Mouse (Mus musculus): ENCODE results near the gene Suco. TPM values are rescaled to one million over a fixed set of nuclear protein-coding genes. Genes with fewer than 3 reads are reported as not detected.

Gene Suco
- polyA plus RNA-seq, 1 experiment from 2014 or later: 27.9 TPM

- Histone ChIP-seq H3K4me2 (no peak overlapping the region), H3K4me3 (ENCODE audit: low read depth, low read length) (no peak overlapping the region), H3K9me3 (ENCODE audit: low read depth, low read length) (no peaks in the 10 kb centered on the region), H3K27me3 (ENCODE audit: insufficient read depth, low read length) (no peaks in the 10 kb centered on the region), H3K4me1 (ENCODE audit: insufficient read depth) (no peaks in the 10 kb centered on the region), H3K9ac (no peak overlapping the region), H3K27ac (ENCODE audit: low read depth) (no peak overlapping the region), H3K36me3 (ENCODE audit: insufficient read depth) (no peaks in the 10 kb centered on the region)
- ATAC-seq (ENCODE audit: insufficient read depth): no peak
- WGBS: 78% methylated on average over 4 of the region's 4 CpGs
- TF ChIP-seq CTCF (IDR thresholded peaks at IDR 0.05; ENCODE audit: low read depth): no peak
- DNase-seq: no peak
Measured at GRCm38 (mm10) chr1:161907111-161907510, 30.6 kb upstream of the Suco start.

- TF ChIP-seq CTCF (IDR thresholded peaks at IDR 0.05; ENCODE audit: low read depth): no peak
- WGBS: 65% methylated on average over 9 of the region's 9 CpGs
- Histone ChIP-seq H3K36me3 (ENCODE audit: insufficient read depth) (no peaks in the 10 kb centered on the region), H3K4me1 (ENCODE audit: insufficient read depth) (no peaks in the 10 kb centered on the region), H3K27ac (ENCODE audit: low read depth) (no peak overlapping the region), H3K4me3 (ENCODE audit: low read depth, low read length) (no peak overlapping the region), H3K9me3 (ENCODE audit: low read depth, low read length) (no peaks in the 10 kb centered on the region), H3K4me2 (no peak overlapping the region), H3K9ac (no peak overlapping the region), H3K27me3 (ENCODE audit: insufficient read depth, low read length) (no peaks in the 10 kb centered on the region)
- ATAC-seq (ENCODE audit: insufficient read depth) (no peak), DNase-seq (no peak)
Measured at GRCm38 (mm10) chr1:161902692-161903452, 26.4 kb upstream of the Suco start.

- Histone ChIP-seq H3K9ac (no peak overlapping the region), H3K27me3 (ENCODE audit: insufficient read depth, low read length) (no peaks in the 10 kb centered on the region), H3K36me3 (ENCODE audit: insufficient read depth) (no peaks in the 10 kb centered on the region), H3K4me2 (no peak overlapping the region), H3K27ac (ENCODE audit: low read depth) (no peak overlapping the region), H3K9me3 (ENCODE audit: low read depth, low read length) (no peaks in the 10 kb centered on the region), H3K4me1 (ENCODE audit: insufficient read depth) (0 out of 2 replicates have a peak, but pooled peaks cover 3% of the 10 kb centered on the region), H3K4me3 (ENCODE audit: low read depth, low read length) (no peak overlapping the region)
- ATAC-seq (ENCODE audit: insufficient read depth) (no peak), DNase-seq (no peak)
- no peak for TF ChIP-seq CTCF (IDR thresholded peaks at IDR 0.05; ENCODE audit: low read depth)
- 53% methylated on average over 2 of the region's 2 CpGs for WGBS
Measured at GRCm38 (mm10) chr1:161900129-161900528, 23.6 kb upstream of the Suco start.

GRCm38 (mm10) chr1:161897235-161897634 is 20.8 kb upstream of the Suco start:
- Histone ChIP-seq H3K27ac (ENCODE audit: low read depth) (no peak overlapping the region), H3K4me3 (ENCODE audit: low read depth, low read length) (no peak overlapping the region), H3K9ac (no peak overlapping the region), H3K9me3 (ENCODE audit: low read depth, low read length) (no peaks in the 10 kb centered on the region), H3K4me2 (no peak overlapping the region), H3K36me3 (ENCODE audit: insufficient read depth) (no peaks in the 10 kb centered on the region), H3K27me3 (ENCODE audit: insufficient read depth, low read length) (no peaks in the 10 kb centered on the region), H3K4me1 (ENCODE audit: insufficient read depth) (0 out of 2 replicates have a peak, but pooled peaks cover 3% of the 10 kb centered on the region)
- ATAC-seq (ENCODE audit: insufficient read depth): no peak
- WGBS: 71% methylated on average over 8 of the region's 8 CpGs
- no peak for DNase-seq
- TF ChIP-seq CTCF (IDR thresholded peaks at IDR 0.05; ENCODE audit: low read depth): no peak

GRCm38 (mm10) chr1:161896130-161896529 is 19.6 kb upstream of the Suco start:
- 42% methylated on average over 10 of the region's 10 CpGs for WGBS
- no peak overlapping the region for H3K27ac ChIP-seq (ENCODE audit: low read depth)
- ATAC-seq (ENCODE audit: insufficient read depth) (peak; percentile 60; the same call in 1 of the 2 replicates), DNase-seq (peak; percentile 47)
- no peak overlapping the region for H3K4me2 ChIP-seq
- no peak overlapping the region for H3K9ac ChIP-seq
- no peak overlapping the region for H3K4me3 ChIP-seq (ENCODE audit: low read depth, low read length)
- H3K27me3 ChIP-seq (ENCODE audit: insufficient read depth, low read length): no peaks in the 10 kb centered on the region
- no peak for TF ChIP-seq CTCF (IDR thresholded peaks at IDR 0.05; ENCODE audit: low read depth)
- H3K4me1 ChIP-seq (ENCODE audit: insufficient read depth): 0 out of 2 replicates have a peak, but pooled peaks cover 3% of the 10 kb centered on the region
- no peaks in the 10 kb centered on the region for H3K36me3 ChIP-seq (ENCODE audit: insufficient read depth)
- no peaks in the 10 kb centered on the region for H3K9me3 ChIP-seq (ENCODE audit: low read depth, low read length)

- DNase-seq: no peak
- Histone ChIP-seq H3K4me2 (no peak overlapping the region), H3K4me1 (ENCODE audit: insufficient read depth) (0 out of 2 replicates have a peak, but pooled peaks cover 3% of the 10 kb centered on the region), H3K9ac (no peak overlapping the region), H3K4me3 (ENCODE audit: low read depth, low read length) (no peak overlapping the region), H3K9me3 (ENCODE audit: low read depth, low read length) (no peaks in the 10 kb centered on the region), H3K36me3 (ENCODE audit: insufficient read depth) (no peaks in the 10 kb centered on the region), H3K27me3 (ENCODE audit: insufficient read depth, low read length) (no peaks in the 10 kb centered on the region), H3K27ac (ENCODE audit: low read depth) (no peak overlapping the region)
- no peak for ATAC-seq (ENCODE audit: insufficient read depth)
- TF ChIP-seq CTCF (IDR thresholded peaks at IDR 0.05; ENCODE audit: low read depth): no peak
- WGBS: 84% methylated on average over 3 of the region's 3 CpGs
Measured at GRCm38 (mm10) chr1:161895014-161895413, 18.5 kb upstream of the Suco start.

- no peak overlapping the region for H3K4me3 ChIP-seq (ENCODE audit: low read depth, low read length)
- 0 out of 2 replicates have a peak, but pooled peaks cover 3% of the 10 kb centered on the region for H3K4me1 ChIP-seq (ENCODE audit: insufficient read depth)
- ATAC-seq (ENCODE audit: insufficient read depth) (peak; percentile 69), DNase-seq (no peak)
- H3K9ac ChIP-seq: no peak overlapping the region
- no peaks in the 10 kb centered on the region for H3K27me3 ChIP-seq (ENCODE audit: insufficient read depth, low read length)
- no peaks in the 10 kb centered on the region for H3K36me3 ChIP-seq (ENCODE audit: insufficient read depth)
- no peak overlapping the region for H3K4me2 ChIP-seq
- H3K9me3 ChIP-seq (ENCODE audit: low read depth, low read length): no peaks in the 10 kb centered on the region
- no peak overlapping the region for H3K27ac ChIP-seq (ENCODE audit: low read depth)
- TF ChIP-seq CTCF (IDR thresholded peaks at IDR 0.05; ENCODE audit: low read depth): no peak
- 24% methylated on average over 2 of the region's 2 CpGs for WGBS
Measured at GRCm38 (mm10) chr1:161894553-161894952, 18.1 kb upstream of the Suco start.

All from lung, embryonic 14.5 days (tissue).